Mouse (Mus musculus): ENCODE measurements around the gene Tchp. TPM values are rescaled to one million over a fixed set of nuclear protein-coding genes. Genes with fewer than 3 reads are reported as not detected.
A peak's percentile ranks its signal among the peaks of the same experiment; 100 is the strongest.

Gene Tchp
- polyA plus RNA-seq, 1 experiment from 2014 or later, result 10.5 TPM

- H3K36me3 ChIP-seq, result no peaks in the 10 kb centered on the region; the same call in 1 of the 2 replicates
- H3K9me3 ChIP-seq, result no peaks in the 10 kb centered on the region
- no peaks in the 10 kb centered on the region for H3K27me3 ChIP-seq (replicated peaks)
- no peak overlapping the region for H3K4me2 ChIP-seq (replicated peaks)
- no peak overlapping the region for H3K4me3 ChIP-seq (replicated peaks)
- no peak overlapping the region for H3K27ac ChIP-seq
- peaks cover 7% of the 10 kb centered on the region; the same call in 1 of the 2 replicates for H3K4me1 ChIP-seq (replicated peaks)
- no peak overlapping the region for H3K9ac ChIP-seq
- ATAC-seq, result no peak
- WGBS, result 56% methylated on average over 19 of the region's 19 CpGs
Measured at GRCm38 (mm10) chr5:114680676-114681285, 26.8 kb upstream of the Tchp start.

GRCm38 (mm10) chr5:114681717-114682116 is 25.8 kb upstream of the Tchp start:
- H3K9ac ChIP-seq, result no peak overlapping the region
- WGBS, result 67% methylated on average over 8 of the region's 8 CpGs

GRCm38 (mm10) chr5:114685986-114686385 is 21.6 kb upstream of the Tchp start:
- H3K4me2 ChIP-seq (replicated peaks), result no peak overlapping the region
- WGBS, result 93% methylated on average over 5 of the region's 5 CpGs
- H3K9me3 ChIP-seq, result no peaks in the 10 kb centered on the region
- no peak overlapping the region for H3K9ac ChIP-seq
- H3K4me3 ChIP-seq (replicated peaks), result no peak overlapping the region
- H3K27me3 ChIP-seq (replicated peaks), result no peaks in the 10 kb centered on the region
- H3K27ac ChIP-seq, result no peak overlapping the region
- no peaks in the 10 kb centered on the region for H3K36me3 ChIP-seq
- no peak for ATAC-seq
- peaks cover 17% of the 10 kb centered on the region for H3K4me1 ChIP-seq (replicated peaks)

More at GRCm38 (mm10) chr5:114681717-114682116, 25.8 kb upstream of the Tchp start:
- H3K4me2 ChIP-seq (replicated peaks), result no peak overlapping the region
- H3K9me3 ChIP-seq, result no peaks in the 10 kb centered on the region
- no peaks in the 10 kb centered on the region; the same call in 1 of the 2 replicates for H3K36me3 ChIP-seq
- no peak for ATAC-seq
- no peaks in the 10 kb centered on the region for H3K27me3 ChIP-seq (replicated peaks)
- H3K4me3 ChIP-seq (replicated peaks), result no peak overlapping the region
- no peak overlapping the region for H3K27ac ChIP-seq
- H3K4me1 ChIP-seq (replicated peaks), result peaks cover 7% of the 10 kb centered on the region; the same call in 1 of the 2 replicates

GRCm38 (mm10) chr5:114686726-114687210 is 20.8 kb upstream of the Tchp start:
- H3K9ac ChIP-seq, result no peak overlapping the region; the same call in 1 of the 2 replicates
- no peak overlapping the region for H3K27ac ChIP-seq
- no peaks in the 10 kb centered on the region for H3K27me3 ChIP-seq (replicated peaks)
- H3K4me3 ChIP-seq (replicated peaks), result no peak overlapping the region
- H3K4me2 ChIP-seq (replicated peaks), result no peak overlapping the region
- H3K9me3 ChIP-seq, result no peaks in the 10 kb centered on the region
- no peaks in the 10 kb centered on the region for H3K36me3 ChIP-seq
- no peak for ATAC-seq
- 72% methylated on average over 7 of the region's 7 CpGs for WGBS
- H3K4me1 ChIP-seq (replicated peaks), result peaks cover 21% of the 10 kb centered on the region

GRCm38 (mm10) chr5:114687901-114688300 is 19.7 kb upstream of the Tchp start:
- Histone ChIP-seq H3K9me3 (no peaks in the 10 kb centered on the region), H3K4me1 (replicated peaks) (peaks cover 21% of the 10 kb centered on the region), H3K4me3 (replicated peaks) (no peak overlapping the region), H3K4me2 (replicated peaks) (no peak overlapping the region), H3K9ac (no peak overlapping the region), H3K27me3 (replicated peaks) (no peaks in the 10 kb centered on the region), H3K36me3 (no peaks in the 10 kb centered on the region), H3K27ac (no peak overlapping the region)
- ATAC-seq, result no peak

GRCm38 (mm10) chr5:114688703-114689102 is 18.9 kb upstream of the Tchp start:
- Histone ChIP-seq H3K9ac (no peak overlapping the region), H3K9me3 (no peaks in the 10 kb centered on the region), H3K4me1 (replicated peaks) (peaks cover 21% of the 10 kb centered on the region), H3K36me3 (no peaks in the 10 kb centered on the region), H3K27me3 (replicated peaks) (no peaks in the 10 kb centered on the region), H3K27ac (no peak overlapping the region), H3K4me2 (replicated peaks) (0 out of 2 replicates have a peak overlapping the region, but pooled peaks have one; percentile 96), H3K4me3 (replicated peaks) (no peak overlapping the region)
- ATAC-seq, result no peak
- 84% methylated on average over 13 of the region's 13 CpGs for WGBS

GRCm38 (mm10) chr5:114689700-114690366 is 17.7 kb upstream of the Tchp start:
- 16% methylated on average over 16 of the region's 16 CpGs for WGBS
- Histone ChIP-seq H3K4me2 (replicated peaks) (peak overlapping the region; percentile 96), H3K27ac (peak overlapping the region; percentile 71), H3K9me3 (no peaks in the 10 kb centered on the region), H3K36me3 (no peaks in the 10 kb centered on the region), H3K4me3 (replicated peaks) (peak overlapping the region; percentile 81), H3K27me3 (replicated peaks) (no peaks in the 10 kb centered on the region), H3K9ac (peak overlapping the region; percentile 83), H3K4me1 (replicated peaks) (peaks cover 21% of the 10 kb centered on the region)
- ATAC-seq, result peak; percentile 58

GRCm38 (mm10) chr5:114690633-114691567 is 16.7 kb upstream of the Tchp start, which contains the start of gene Gltp:
Gltp (minus strand) TSS chr5:114690984.
- peak; percentile 97 for ATAC-seq
- WGBS, result 5% methylated on average over 66 of the region's 75 CpGs
- peak within 1 kb of the TSS; percentile 83 for H3K9ac ChIP-seq
- H3K4me2 ChIP-seq (replicated peaks), result peak within 1 kb of the TSS; percentile 96
- peak within 1 kb of the TSS; percentile 81 for H3K4me3 ChIP-seq (replicated peaks)
- no peaks in the 10 kb centered on the region for H3K27me3 ChIP-seq (replicated peaks)
- H3K4me1 ChIP-seq (replicated peaks), result peaks cover 21% of the 10 kb centered on the region
- no peaks in the 10 kb centered on the region for H3K36me3 ChIP-seq
- H3K27ac ChIP-seq, result peak within 1 kb of the TSS; percentile 71
- H3K9me3 ChIP-seq, result no peaks in the 10 kb centered on the region

GRCm38 (mm10) chr5:114695775-114696174 is 11.8 kb upstream of the Tchp start:
- peaks cover 4% of the 10 kb centered on the region for H3K4me1 ChIP-seq (replicated peaks)
- no peaks in the 10 kb centered on the region for H3K27me3 ChIP-seq (replicated peaks)
- H3K9me3 ChIP-seq, result no peaks in the 10 kb centered on the region
- no peaks in the 10 kb centered on the region for H3K36me3 ChIP-seq
- H3K4me2 ChIP-seq (replicated peaks), result no peak overlapping the region
- no peak overlapping the region for H3K4me3 ChIP-seq (replicated peaks)
- no peak overlapping the region for H3K9ac ChIP-seq
- H3K27ac ChIP-seq, result no peak overlapping the region
- no peak for ATAC-seq
- 70% methylated on average over 5 of the region's 5 CpGs for WGBS

- WGBS, result 82% methylated on average over 17 of the region's 17 CpGs
- H3K4me1 ChIP-seq (replicated peaks), result no peaks in the 10 kb centered on the region
- H3K4me3 ChIP-seq (replicated peaks), result no peak overlapping the region
- H3K9me3 ChIP-seq, result no peaks in the 10 kb centered on the region
- no peaks in the 10 kb centered on the region for H3K36me3 ChIP-seq
- no peak for ATAC-seq
- H3K9ac ChIP-seq, result no peak overlapping the region
- H3K27me3 ChIP-seq (replicated peaks), result no peaks in the 10 kb centered on the region
- H3K27ac ChIP-seq, result no peak overlapping the region
- H3K4me2 ChIP-seq (replicated peaks), result no peak overlapping the region
Measured at GRCm38 (mm10) chr5:114696939-114697338, 10.6 kb upstream of the Tchp start.

GRCm38 (mm10) chr5:114698044-114698746 is 9.4 kb upstream of the Tchp start:
- Histone ChIP-seq H3K27ac (no peak overlapping the region), H3K9ac (no peak overlapping the region), H3K9me3 (no peaks in the 10 kb centered on the region), H3K27me3 (replicated peaks) (no peaks in the 10 kb centered on the region), H3K4me2 (replicated peaks) (no peak overlapping the region), H3K4me3 (replicated peaks) (no peak overlapping the region), H3K36me3 (no peaks in the 10 kb centered on the region), H3K4me1 (replicated peaks) (no peaks in the 10 kb centered on the region)
- no peak for ATAC-seq
- 87% methylated on average over 19 of the region's 19 CpGs for whole genome bisulfite sequencing
